Mouse (Mus musculus) neural tube, embryonic 14.5 days (tissue): ENCODE data around the gene Psmb3. TPM values are rescaled to one million over a fixed set of nuclear protein-coding genes. Genes with fewer than 3 reads are reported as not detected.

Source experiments
- ATAC-seq: fragments of 200-750 bp; cut with Nextera tagmentation; 2 replicates; pipeline ENCODE4 v1.8.0; 2017; ENCODE audit warnings: low read depth, mild to moderate bottlenecking, moderate TSS enrichment, moderate library complexity
- H3K27ac ChIP-seq: fragments of 300-500 bp; sonication (generic); 2 replicates; pipeline ENCODE4 v1.5.1; 2014; ENCODE audit warnings: low read depth, mild to moderate bottlenecking, control low read depth, low read length, moderate library complexity, mixed read lengths
- H3K27me3 ChIP-seq: fragments of 300-500 bp; sonication (generic); 2 replicates; pipeline ENCODE4 v1.6.1; 2014; ENCODE audit warnings: low read length; ENCODE audit not compliant: control insufficient read depth, insufficient read depth
- H3K36me3 ChIP-seq: fragments of 300-500 bp; sonication (generic); 2 replicates; pipeline ENCODE4 v1.6.1; 2014; ENCODE audit warnings: low read length, mixed read lengths; ENCODE audit not compliant: control insufficient read depth, insufficient read depth
- H3K4me1 ChIP-seq: fragments of 300-500 bp; sonication (generic); 2 replicates; pipeline ENCODE4 v1.6.1; 2014; ENCODE audit warnings: low read length; ENCODE audit not compliant: control insufficient read depth, insufficient read depth
- H3K4me2 ChIP-seq: fragments of 300-500 bp; sonication (generic); 2 replicates; pipeline ENCODE4 v1.6.1; 2014; ENCODE audit warnings: mild to moderate bottlenecking, low read depth, low read length, control low read depth
- H3K4me3 ChIP-seq: fragments of 300-500 bp; sonication (generic); 2 replicates; pipeline ENCODE4 v1.5.1; 2014; ENCODE audit warnings: low read depth, low read length, control low read depth, mixed read lengths
- H3K9ac ChIP-seq: fragments of 300-500 bp; sonication (generic); replicated peaks from 2 replicates; pipeline ENCODE4 v1.6.1; 2014; ENCODE audit warnings: low read depth, mild to moderate bottlenecking, control low read depth, low read length, mixed read lengths
- H3K9me3 ChIP-seq: fragments of 300-500 bp; sonication (generic); 2 replicates; pipeline ENCODE4 v1.6.1; 2016; ENCODE audit warnings: low read length; ENCODE audit not compliant: control insufficient read depth
- WGBS: fragments of 180-500 bp; shearing (Covaris S2); extraction: QIAGEN DNeasy Blood & Tissue Kit; methylation state at CpG from one replicate; pipeline ENCODE4 v1.1.7; 2014; 5-methylcytosine and 5-hydroxymethylcytosine counted together
- polyA plus RNA-seq: library from polyadenylated mRNA; unstranded; fragments of >200 nt; fragmentation: Nextera tagmentation; extraction: Ambion mirVana; gene quantifications from 2 replicates; pipeline ENCODE4 v1.2.1, GENCODE M21; 2014

Gene Psmb3
- polyA plus RNA-seq, 1 experiment from 2014 or later = 465 TPM

DNA sequence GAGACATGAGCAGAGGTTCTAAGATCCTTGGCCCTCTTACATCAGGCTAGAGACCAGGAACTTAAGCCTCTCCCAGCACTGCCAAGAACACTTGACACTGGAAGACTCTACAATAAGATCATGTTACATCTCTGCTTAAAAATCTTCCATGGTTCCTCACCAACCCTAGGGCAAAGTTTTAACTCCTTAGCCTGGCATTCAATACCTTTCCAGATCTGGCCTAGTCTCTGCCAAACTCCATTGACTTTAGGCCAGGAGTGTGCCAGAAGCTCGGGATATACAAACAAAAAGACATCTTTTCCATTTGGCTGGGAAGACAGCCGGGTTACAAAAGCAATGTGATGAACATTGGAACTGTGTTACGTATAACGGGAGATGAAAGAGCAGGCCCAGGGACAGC lies 34.4 kb downstream of the Psmb3 start:
- H3K36me3 ChIP-seq = no peaks in the 10 kb centered on the region
- WGBS = 78% methylated on average over 4 of the region's 4 CpGs

DNA sequence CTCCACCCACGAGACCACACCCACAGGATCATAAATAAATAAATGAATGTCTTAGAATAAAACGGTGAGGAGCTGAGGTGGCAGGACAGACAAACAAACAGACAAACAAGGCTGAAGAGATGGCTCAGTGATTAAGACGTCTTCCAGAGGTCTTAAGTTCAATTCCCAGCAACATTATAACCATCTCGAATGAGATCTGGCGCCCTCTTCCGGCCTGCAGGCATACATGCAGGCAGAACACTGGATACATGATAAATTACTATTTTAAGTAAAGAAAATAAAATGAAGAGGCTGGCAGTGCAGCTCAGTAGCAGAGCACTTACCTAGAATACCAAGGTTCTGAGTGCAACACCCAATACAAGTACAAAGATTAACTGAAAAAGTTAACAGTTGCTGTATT lies 35.5 kb downstream of the Psmb3 start:
- ATAC-seq = no peak
- no peaks in the 10 kb centered on the region for H3K36me3 ChIP-seq
- no peak overlapping the region for H3K4me3 ChIP-seq
- H3K9me3 ChIP-seq = no peaks in the 10 kb centered on the region
- no peak overlapping the region for H3K9ac ChIP-seq
- H3K27me3 ChIP-seq = no peaks in the 10 kb centered on the region
- H3K4me2 ChIP-seq = no peak overlapping the region
- WGBS = 62% methylated on average over 6 of the region's 6 CpGs
- H3K4me1 ChIP-seq = peaks cover 17% of the 10 kb centered on the region
- no peak overlapping the region for H3K27ac ChIP-seq

More for the DNA sequence above, 34.4 kb downstream of the Psmb3 start:
- H3K4me2 ChIP-seq = no peak overlapping the region
- H3K9me3 ChIP-seq = no peaks in the 10 kb centered on the region
- no peak overlapping the region for H3K27ac ChIP-seq
- no peak overlapping the region for H3K9ac ChIP-seq
- ATAC-seq = no peak
- no peak overlapping the region for H3K4me3 ChIP-seq
- no peaks in the 10 kb centered on the region for H3K27me3 ChIP-seq
- H3K4me1 ChIP-seq = peaks cover 7% of the 10 kb centered on the region; the same call in 1 of the 2 replicates

DNA sequence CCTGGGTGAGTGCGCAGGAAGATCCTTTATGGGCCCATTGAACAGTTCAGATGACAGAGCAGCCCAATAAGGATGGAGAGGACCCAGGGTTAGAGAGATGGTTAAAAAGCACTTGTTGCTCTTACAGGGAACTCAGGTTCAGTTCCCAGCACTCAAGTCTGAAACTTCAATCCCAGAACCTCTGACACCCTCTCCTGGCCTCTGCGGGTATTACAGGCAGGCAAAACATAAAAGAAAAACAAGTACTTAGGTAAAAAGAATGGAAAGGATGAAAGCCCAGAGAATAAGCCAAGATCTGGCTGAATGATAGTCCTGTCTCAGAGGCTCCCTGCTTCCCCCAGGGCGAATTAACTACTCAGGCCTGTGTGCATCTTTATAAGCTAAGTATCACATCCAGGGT lies 36.0 kb downstream of the Psmb3 start:
- no peaks in the 10 kb centered on the region for H3K9me3 ChIP-seq
- no peaks in the 10 kb centered on the region for H3K36me3 ChIP-seq
- peaks cover 17% of the 10 kb centered on the region for H3K4me1 ChIP-seq
- H3K27ac ChIP-seq = no peak overlapping the region
- H3K27me3 ChIP-seq = peaks cover 1% of the 10 kb centered on the region; the same call in 1 of the 2 replicates
- no peak overlapping the region for H3K9ac ChIP-seq
- WGBS = 94% methylated on average over 3 of the region's 3 CpGs
- no peak for ATAC-seq
- H3K4me2 ChIP-seq = no peak overlapping the region
- H3K4me3 ChIP-seq = no peak overlapping the region

DNA sequence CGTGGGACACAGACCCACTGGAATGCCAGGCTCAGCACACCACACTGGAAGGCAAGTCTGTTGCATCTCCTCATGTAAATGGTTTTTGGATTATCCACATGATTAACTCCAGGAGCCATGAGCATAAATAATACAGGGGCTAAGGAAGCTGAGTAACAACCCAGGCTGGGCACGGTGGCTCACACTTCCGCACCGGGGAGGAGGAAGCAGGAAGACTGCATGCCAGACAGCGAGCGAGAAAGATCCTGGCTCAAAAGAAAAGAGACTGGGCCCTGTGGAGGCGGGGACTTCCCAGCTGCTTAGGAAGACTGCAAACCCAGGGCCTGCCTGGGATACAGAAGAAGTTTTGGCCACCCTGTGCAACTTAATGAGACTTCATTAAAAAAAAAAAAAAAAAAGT lies 37.0 kb downstream of the Psmb3 start:
- H3K9ac ChIP-seq = no peak overlapping the region
- ATAC-seq = no peak
- H3K36me3 ChIP-seq = no peaks in the 10 kb centered on the region
- peaks cover 17% of the 10 kb centered on the region for H3K4me1 ChIP-seq
- no peak overlapping the region for H3K4me2 ChIP-seq
- H3K27ac ChIP-seq = no peak overlapping the region
- no peak overlapping the region for H3K4me3 ChIP-seq
- H3K27me3 ChIP-seq = peaks cover 3% of the 10 kb centered on the region; the same call in 1 of the 2 replicates
- WGBS = 40% methylated on average over 7 of the region's 7 CpGs
- no peaks in the 10 kb centered on the region for H3K9me3 ChIP-seq

DNA sequence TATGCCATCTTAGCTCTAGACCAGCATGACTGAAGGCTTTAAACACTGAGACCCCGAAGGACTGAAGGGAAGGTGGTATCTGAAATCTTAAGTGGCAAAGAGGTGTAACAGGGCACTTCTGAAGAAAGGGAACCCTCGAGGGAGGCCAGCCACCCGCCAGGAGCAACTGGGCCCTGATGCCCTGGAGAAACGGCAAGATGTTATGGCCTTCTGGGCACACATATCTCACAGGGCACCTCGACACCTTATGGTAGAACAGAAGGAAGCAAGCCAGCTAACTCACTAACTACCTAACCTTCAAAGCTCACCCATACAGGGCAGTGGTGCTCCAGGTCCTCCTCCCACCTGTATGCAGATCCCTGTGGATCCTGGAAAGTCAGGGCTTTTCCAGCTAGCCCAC lies 39.0 kb downstream of the Psmb3 start:
- H3K36me3 ChIP-seq = peaks cover 9% of the 10 kb centered on the region; the same call in 1 of the 2 replicates
- no peaks in the 10 kb centered on the region for H3K9me3 ChIP-seq
- ATAC-seq = no peak
- 92% methylated on average over 5 of the region's 5 CpGs for whole genome bisulfite sequencing
- H3K4me2 ChIP-seq = peak overlapping the region; percentile 92; the same call in 1 of the 2 replicates
- H3K9ac ChIP-seq = no peak overlapping the region
- no peak overlapping the region for H3K4me3 ChIP-seq
- H3K4me1 ChIP-seq = peaks cover 17% of the 10 kb centered on the region
- no peak overlapping the region for H3K27ac ChIP-seq
- H3K27me3 ChIP-seq = peaks cover 3% of the 10 kb centered on the region; the same call in 1 of the 2 replicates

DNA sequence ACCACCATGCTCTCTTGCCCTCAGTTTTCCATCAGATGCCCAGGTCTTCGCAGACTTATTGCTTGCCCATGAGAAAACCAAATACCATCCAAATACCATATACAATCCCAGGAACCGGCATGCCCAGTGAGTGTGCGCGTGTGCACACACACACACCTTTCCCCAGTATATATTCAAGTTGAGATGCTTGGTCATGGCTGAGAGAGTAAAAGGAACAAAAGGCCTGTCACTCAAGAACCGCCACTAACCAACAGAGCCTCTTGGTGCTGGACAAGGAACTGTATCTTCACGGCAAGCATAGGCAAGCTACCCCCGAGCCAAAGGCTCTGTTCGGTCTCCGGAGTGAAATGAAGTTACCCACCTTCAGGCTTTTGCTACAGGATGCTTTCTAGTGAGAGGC lies 39.4 kb downstream of the Psmb3 start:
- H3K27ac ChIP-seq = no peak overlapping the region
- peaks cover 13% of the 10 kb centered on the region; the same call in 1 of the 2 replicates for H3K36me3 ChIP-seq
- no peaks in the 10 kb centered on the region for H3K9me3 ChIP-seq
- H3K27me3 ChIP-seq = peaks cover 3% of the 10 kb centered on the region; the same call in 1 of the 2 replicates
- peak overlapping the region; percentile 80; the same call in 1 of the 2 replicates for H3K9ac ChIP-seq
- peak overlapping the region; percentile 59; the same call in 1 of the 2 replicates for H3K4me3 ChIP-seq
- H3K4me2 ChIP-seq = peak overlapping the region; percentile 92; the same call in 1 of the 2 replicates
- H3K4me1 ChIP-seq = peaks cover 17% of the 10 kb centered on the region
- WGBS = 91% methylated on average over 9 of the region's 9 CpGs
- no peak for ATAC-seq

DNA sequence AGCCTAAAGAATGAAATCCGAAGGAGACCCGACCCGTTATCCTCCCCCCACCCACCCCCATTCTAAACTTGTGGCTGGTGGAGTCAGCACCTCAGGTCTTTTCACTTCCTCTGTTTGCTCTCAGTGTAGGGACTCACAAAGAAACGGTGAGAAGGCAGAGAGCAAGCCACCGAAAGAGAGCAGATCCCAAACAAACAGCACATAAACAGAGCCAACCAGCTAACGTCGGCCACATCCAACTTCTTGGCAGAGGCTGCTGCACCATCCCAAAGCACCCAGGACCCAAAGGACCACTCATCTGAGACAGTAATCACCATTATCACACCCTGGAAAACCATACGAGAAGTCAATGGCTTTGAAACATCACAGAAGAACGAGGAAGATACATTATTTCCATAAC lies 40.2 kb downstream of the Psmb3 start:
- WGBS = 33% methylated on average over 9 of the region's 9 CpGs
- H3K36me3 ChIP-seq = peaks cover 21% of the 10 kb centered on the region; the same call in 1 of the 2 replicates
- H3K9ac ChIP-seq = peak overlapping the region; percentile 80
- H3K4me3 ChIP-seq = peak overlapping the region; percentile 59
- peaks cover 17% of the 10 kb centered on the region for H3K4me1 ChIP-seq
- H3K9me3 ChIP-seq = no peaks in the 10 kb centered on the region
- peak overlapping the region; percentile 92 for H3K4me2 ChIP-seq
- H3K27ac ChIP-seq = peak overlapping the region; percentile 88
- ATAC-seq = no peak
- H3K27me3 ChIP-seq = peaks cover 3% of the 10 kb centered on the region; the same call in 1 of the 2 replicates

DNA sequence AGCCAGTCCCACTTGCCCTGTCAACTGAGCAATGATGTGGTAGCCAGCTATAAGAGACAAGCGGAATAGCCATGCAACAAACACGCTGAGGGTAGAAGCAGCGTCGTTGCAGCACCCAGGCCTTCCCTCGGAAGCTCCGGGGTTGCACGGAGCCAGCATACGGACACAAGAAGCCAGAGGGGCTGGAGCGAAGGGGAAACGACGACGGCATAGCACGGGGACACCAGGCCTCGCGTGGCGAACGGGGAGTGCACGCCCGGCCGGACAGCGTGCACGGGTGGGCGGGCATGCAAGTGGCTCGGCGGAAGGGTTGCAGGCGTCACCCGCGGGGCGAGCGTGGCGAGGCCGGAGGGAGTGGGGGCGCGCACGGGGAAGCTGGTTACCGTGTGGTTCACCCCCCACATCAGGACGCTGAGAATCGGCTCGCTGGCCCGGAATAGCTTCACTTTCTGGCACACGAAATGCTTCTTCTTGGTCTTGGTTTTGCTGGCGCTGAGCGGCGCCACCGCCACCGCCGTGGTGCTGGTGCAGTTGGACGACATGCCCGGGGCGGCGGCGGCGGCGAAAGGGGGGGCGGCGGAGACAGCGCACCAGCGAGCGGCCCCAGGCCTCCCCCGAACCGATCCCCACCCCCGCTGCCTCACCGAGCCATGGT lies 41.0 kb downstream of the Psmb3 start, which contains the start of gene Pip4k2b:
Pip4k2b (minus strand) TSS at position 642 of the 655 bp plus-strand sequence.
- Histone ChIP-seq H3K4me1 (peaks cover 17% of the 10 kb centered on the region), H3K27me3 (peaks cover 3% of the 10 kb centered on the region; the same call in 1 of the 2 replicates), H3K27ac (peak within 1 kb of the TSS; percentile 97), H3K9ac (peak within 1 kb of the TSS; percentile 80), H3K4me2 (peak within 1 kb of the TSS; percentile 92), H3K9me3 (no peaks in the 10 kb centered on the region), H3K4me3 (peak within 1 kb of the TSS; percentile 59), H3K36me3 (peaks cover 29% of the 10 kb centered on the region; the same call in 1 of the 2 replicates)
- WGBS = 1% methylated on average over 55 of the region's 63 CpGs
- ATAC-seq = peak; percentile 48

DNA sequence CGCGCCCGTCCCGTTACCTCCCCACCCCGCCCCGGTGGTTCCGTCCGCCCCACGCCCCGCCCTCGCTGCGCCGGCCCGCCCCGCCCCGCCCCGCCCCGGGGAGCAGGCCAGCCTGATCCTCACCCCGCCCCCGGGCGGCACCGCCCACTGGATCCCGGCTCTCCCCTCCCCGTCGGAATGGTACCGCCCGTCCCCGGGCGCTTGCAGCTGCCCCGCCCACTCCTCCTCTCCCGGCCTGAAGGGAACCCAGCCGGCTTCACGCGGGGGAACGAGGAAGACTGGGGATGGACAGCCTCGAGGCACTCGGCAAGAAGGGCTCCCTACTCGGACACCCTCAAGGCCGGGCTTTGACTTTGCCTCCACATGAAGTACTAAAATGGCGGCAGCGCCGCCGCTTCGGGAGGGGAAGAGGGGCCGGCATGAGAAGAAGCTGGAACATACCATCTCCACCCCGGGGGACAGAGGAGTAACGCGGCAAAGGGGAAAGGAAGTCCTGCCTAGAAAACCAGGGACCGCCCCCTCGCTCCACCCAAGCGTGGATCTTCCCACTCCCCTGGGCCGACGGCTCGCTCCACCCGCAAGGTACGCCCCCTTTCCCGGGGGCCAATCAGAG lies 41.6 kb downstream of the Psmb3 start:
- H3K4me2 ChIP-seq = peak overlapping the region; percentile 92
- ATAC-seq = peak; percentile 95
- WGBS = 1% methylated on average over 39 of the region's 57 CpGs

More for the DNA sequence above, 41.6 kb downstream of the Psmb3 start:
- peak overlapping the region; percentile 97 for H3K27ac ChIP-seq
- no peaks in the 10 kb centered on the region for H3K9me3 ChIP-seq
- peaks cover 17% of the 10 kb centered on the region for H3K4me1 ChIP-seq
- H3K4me3 ChIP-seq = peak overlapping the region; percentile 59
- H3K27me3 ChIP-seq = peaks cover 3% of the 10 kb centered on the region; the same call in 1 of the 2 replicates
- peaks cover 32% of the 10 kb centered on the region; the same call in 1 of the 2 replicates for H3K36me3 ChIP-seq
- H3K9ac ChIP-seq = peak overlapping the region; percentile 80
